8 mouse cellular contexts compared by ENCODE assay signal in genomic region chr7:127472060-127472459, GRCm38 (mm10). TPM values are rescaled to one million over a fixed set of nuclear protein-coding genes. Genes with fewer than 3 reads are reported as not detected.
DNase-seq lines count a peak whose midpoint lies in the region; ATAC-seq and TF ChIP-seq lines count a peak whose summit lies in the region.

No protein-coding gene starts in this region.

- DNase-seq in kidney, adult 2 months = peak; percentile 16
- DNase-seq in kidney, postnatal 4 days = no peak
- peak; percentile 60 for DNase-seq in NIH3T3 (ENCODE audit: low read depth)
- DNase-seq in right cerebral cortex, postnatal 4 days = no peak
- DNase-seq in cerebellum, postnatal 25 days = no peak
- DNase-seq in gastrocnemius, postnatal 25 days = no peak

- 1% methylated on average over 7 of the region's 7 CpGs for WGBS in kidney, adult 2 months
- under 1% methylated on average over 7 of the region's 7 CpGs for WGBS in forebrain, embryonic 15.5 days
- 13% methylated on average over 7 of the region's 7 CpGs for WGBS in macrophage (ENCODE audit: missing documents)

- ATAC-seq in forebrain, embryonic 15.5 days (replicated peaks) = peak; percentile 3; the same call in 1 of the 2 replicates

- H3K79me2 ChIP-seq in macrophage (ENCODE audit: inconsistent target) = peaks cover 58% of the 10 kb centered on the region

- no peak for TF ChIP-seq POLR2A in kidney, adult 2 months (IDR thresholded peaks at IDR 0.05; ENCODE audit: low read depth, low read length)

- H3K9me3 ChIP-seq in forebrain, embryonic 15.5 days = no peaks in the 10 kb centered on the region

- H3K27ac ChIP-seq in kidney, adult 2 months (ENCODE audit: insufficient read depth, low read depth, low read length) = peak overlapping the region; percentile 94
- H3K27ac ChIP-seq in forebrain, embryonic 15.5 days (replicated peaks) = peak overlapping the region; percentile 99
- peak overlapping the region; percentile 85 for H3K27ac ChIP-seq in macrophage

- peak overlapping the region; percentile 98 for H3K9ac ChIP-seq in forebrain, embryonic 15.5 days (replicated peaks)

- H3K27me3 ChIP-seq in kidney, adult 2 months (replicated peaks; ENCODE audit: control insufficient read depth, insufficient read depth, low read length) = no peaks in the 10 kb centered on the region
- H3K27me3 ChIP-seq in forebrain, embryonic 15.5 days = no peaks in the 10 kb centered on the region

- TF ChIP-seq CTCF in kidney, adult 2 months (conservative IDR thresholded peaks at IDR 0.05; ENCODE audit: insufficient read depth, insufficient read length, low read depth, low read length) = no peak

- peak overlapping the region; percentile 83 for H3K4me2 ChIP-seq in forebrain, embryonic 15.5 days (replicated peaks)

- H3K4me1 ChIP-seq in kidney, adult 2 months (ENCODE audit: control insufficient read depth, insufficient read depth, low read length) = peaks cover 10% of the 10 kb centered on the region; the same call in 1 of the 2 replicates
- peaks cover 28% of the 10 kb centered on the region for H3K4me1 ChIP-seq in forebrain, embryonic 15.5 days

- H3K4me3 ChIP-seq in kidney, adult 2 months (ENCODE audit: insufficient read depth, low read depth, low read length) = peak overlapping the region; percentile 82
- H3K4me3 ChIP-seq in forebrain, embryonic 15.5 days = peak overlapping the region; percentile 97
- peak overlapping the region; percentile 90 for H3K4me3 ChIP-seq in macrophage (ENCODE audit: inconsistent target)

- no peaks in the 10 kb centered on the region; the same call in none of the 2 replicates for H3K36me3 ChIP-seq in kidney, adult 2 months (ENCODE audit: control insufficient read depth, insufficient read depth, low read length)
- H3K36me3 ChIP-seq in forebrain, embryonic 15.5 days = peaks cover 41% of the 10 kb centered on the region
- H3K36me3 ChIP-seq in macrophage (ENCODE audit: inconsistent target) = peaks cover 37% of the 10 kb centered on the region

RNA-seq across cellular contexts. Expression of gene Fbrs, which starts 6.9 kb away (rescaled TPM):
- 19.1 and 23.7 TPM in 2 replicates for polyA plus RNA-seq in kidney, adult 2 months (2012; rRNA removed)
- 12.7 and 13.2 TPM in 2 replicates for polyA plus RNA-seq in forebrain, embryonic 15.5 days (2015; fragmentation: Nextera tagmentation; extraction: Ambion mirVana)
- 100 to 1,000 TPM; 231 to 699 (median 415) TPM for total RNA-seq in macrophage (2018; cell fraction: chromatin; rRNA removed)
- 100 to 1,000 TPM; 139 to 247 (median 166) TPM for total RNA-seq in macrophage (2018; cell fraction: cytosol; rRNA removed)
- 100 to 1,000 TPM; 216 to 619 (median 409) TPM for total RNA-seq in macrophage (2018; cell fraction: nucleus; rRNA removed)
- polyA plus RNA-seq in macrophage (2018) = 47.3 to 163 TPM (median 92.9 TPM) in 3 replicates
- 10 to 100 TPM; 15.8 to 16.8 TPM for total RNA-seq in gastrocnemius, postnatal 25 days (2021)

RNA-seq across cellular contexts. Expression of gene Prr14, which starts 12.6 kb away (rescaled TPM):
- polyA plus RNA-seq in kidney, adult 2 months (2012; rRNA removed) = 58.7 and 62.6 TPM in 2 replicates
- 48.5 and 50.9 TPM in 2 replicates for polyA plus RNA-seq in forebrain, embryonic 15.5 days (2015; fragmentation: Nextera tagmentation; extraction: Ambion mirVana)
- total RNA-seq in macrophage (2018; cell fraction: chromatin; rRNA removed) = 100 to 1,000 TPM; 101 to 468 (median 170) TPM
- 10 to 100 TPM; 40.3 to 81.1 (median 50.0) TPM for total RNA-seq in macrophage (2018; cell fraction: cytosol; rRNA removed)
- 100 to 1,000 TPM in 22 of 26 experiments, 10 to 100 TPM in 4; 78.6 to 416 (median 129) TPM for total RNA-seq in macrophage (2018; cell fraction: nucleus; rRNA removed)
- polyA plus RNA-seq in macrophage (2018) = 31.6 to 54.9 TPM (median 50.8 TPM) in 3 replicates
- 10 to 100 TPM; 17.3 to 17.7 TPM for total RNA-seq in gastrocnemius, postnatal 25 days (2021)

RNA-seq across cellular contexts. Expression of gene Zfp689, which starts 23.1 kb away (rescaled TPM):
- polyA plus RNA-seq in kidney, adult 2 months (2012; rRNA removed) = 3.0 and 3.4 TPM in 2 replicates
- polyA plus RNA-seq in forebrain, embryonic 15.5 days (2015; fragmentation: Nextera tagmentation; extraction: Ambion mirVana) = 16.2 and 17.1 TPM in 2 replicates
- total RNA-seq in macrophage (2018; cell fraction: chromatin; rRNA removed) = 1 to 10 TPM in 7 of 26 experiments, under 1 TPM in 15, not detected in 4; 0.25 to 3.3 (median 0.84) TPM
- 1 to 10 TPM in 17 of 26 experiments, under 1 TPM in 9; 0.42 to 3.0 (median 1.4) TPM for total RNA-seq in macrophage (2018; cell fraction: cytosol; rRNA removed)
- total RNA-seq in macrophage (2018; cell fraction: nucleus; rRNA removed) = 1 to 10 TPM in 10 of 26 experiments, under 1 TPM in 16; 0.35 to 2.7 (median 0.95) TPM
- 1.0 to 1.9 TPM (median 1.0 TPM) in 3 replicates for polyA plus RNA-seq in macrophage (2018)
- 1 to 10 TPM in 1 of 2 experiments, under 1 TPM in 1; 0.67 to 1.0 TPM for total RNA-seq in gastrocnemius, postnatal 25 days (2021)

RNA-seq across cellular contexts. Expression of gene Srcap, which starts 39.7 kb away (rescaled TPM):
- polyA plus RNA-seq in kidney, adult 2 months (2012; rRNA removed) = 17.0 and 18.6 TPM in 2 replicates
- 54.1 and 64.2 TPM in 2 replicates for polyA plus RNA-seq in forebrain, embryonic 15.5 days (2015; fragmentation: Nextera tagmentation; extraction: Ambion mirVana)
- total RNA-seq in macrophage (2018; cell fraction: chromatin; rRNA removed) = 100 to 1,000 TPM; 208 to 357 (median 289) TPM
- 10 to 100 TPM; 27.7 to 59.0 (median 39.6) TPM for total RNA-seq in macrophage (2018; cell fraction: cytosol; rRNA removed)
- total RNA-seq in macrophage (2018; cell fraction: nucleus; rRNA removed) = 100 to 1,000 TPM; 112 to 214 (median 157) TPM
- 14.3 to 15.8 TPM (median 15.4 TPM) in 3 replicates for polyA plus RNA-seq in macrophage (2018)
- 10 to 100 TPM; 46.1 to 47.6 TPM for total RNA-seq in gastrocnemius, postnatal 25 days (2021)

RNA-seq across cellular contexts. Expression of gene Gm42715, which starts 47.3 kb away (rescaled TPM):
- polyA plus RNA-seq in kidney, adult 2 months (2012; rRNA removed) = 12.5 and 13.1 TPM in 2 replicates
- polyA plus RNA-seq in forebrain, embryonic 15.5 days (2015; fragmentation: Nextera tagmentation; extraction: Ambion mirVana) = 17.2 and 17.7 TPM in 2 replicates
- 100 to 1,000 TPM in 2 of 26 experiments, 10 to 100 TPM in 24; 46.2 to 102 (median 81.0) TPM for total RNA-seq in macrophage (2018; cell fraction: chromatin; rRNA removed)
- 10 to 100 TPM; 17.0 to 32.6 (median 21.8) TPM for total RNA-seq in macrophage (2018; cell fraction: cytosol; rRNA removed)
- 100 to 1,000 TPM in 1 of 26 experiments, 10 to 100 TPM in 25; 27.1 to 105 (median 69.9) TPM for total RNA-seq in macrophage (2018; cell fraction: nucleus; rRNA removed)
- polyA plus RNA-seq in macrophage (2018) = 13.1 to 13.5 TPM (median 13.2 TPM) in 3 replicates
- 1 to 10 TPM; 4.7 to 5.2 TPM for total RNA-seq in gastrocnemius, postnatal 25 days (2021)

Comparison
In these comparisons a context has a peak if more than half of its experiments do, and no peak if none do; other contexts are left out.
1. DNase-seq: peak in kidney, adult 2 months (single experiment) and NIH3T3 (single experiment); none in kidney, postnatal 4 days (0 of 2), right cerebral cortex, postnatal 4 days (single experiment), cerebellum, postnatal 25 days (0 of 2) and gastrocnemius, postnatal 25 days (single experiment).
2. Peak in every context shown above with its lines, with median percentiles within 50 percentile points of each other: H3K27ac ChIP-seq and H3K4me3 ChIP-seq.